Mouse (Mus musculus) heart, postnatal 0 days (tissue): ENCODE results near the gene Atp2a1. TPM values are rescaled to one million over a fixed set of nuclear protein-coding genes. Genes with fewer than 3 reads are reported as not detected.

Experiments
- ATAC-seq: fragments of 200-750 bp; cut with Nextera tagmentation; 2 replicates; pipeline ENCODE4 v1.8.0; 2017; ENCODE audit warnings: low read depth, moderate number of reproducible peaks, moderate library complexity; ENCODE audit not compliant: insufficient read depth
- DNase-seq: peaks from one replicate; pipeline ENCODE4 v3.0.0-alpha.2; 2016; ENCODE audit warnings: low spot score
- H3K27ac ChIP-seq: fragments of 300-500 bp; sonication (generic); 2 replicates; pipeline ENCODE4 v1.5.1; 2014; ENCODE audit warnings: low read depth, mild to moderate bottlenecking
- H3K27me3 ChIP-seq: fragments of 300-500 bp; sonication (generic); 2 replicates; pipeline ENCODE4 v1.6.1; 2014; ENCODE audit warnings: low read length, mixed read lengths; ENCODE audit not compliant: control insufficient read depth, insufficient read depth
- H3K36me3 ChIP-seq: fragments of 300-500 bp; sonication (generic); replicated peaks from 2 replicates; pipeline ENCODE4 v1.6.1; 2014; ENCODE audit warnings: low read length, mixed read lengths; ENCODE audit not compliant: control insufficient read depth, insufficient read depth
- H3K4me1 ChIP-seq: fragments of 300-500 bp; sonication (generic); 2 replicates; pipeline ENCODE4 v1.6.1; 2014; ENCODE audit warnings: antibody characterized with exemption; ENCODE audit not compliant: control insufficient read depth, insufficient read depth
- H3K4me2 ChIP-seq: fragments of 300-500 bp; sonication (generic); 2 replicates; pipeline ENCODE4 v1.6.1; 2014; ENCODE audit warnings: low read depth, mild to moderate bottlenecking, low read length, moderate library complexity
- H3K4me3 ChIP-seq: fragments of 300-500 bp; sonication (generic); 2 replicates; pipeline ENCODE4 v1.5.1; 2014; ENCODE audit warnings: low read depth, low read length
- H3K9ac ChIP-seq: fragments of 300-500 bp; sonication (generic); replicated peaks from 2 replicates; pipeline ENCODE4 v1.6.1; 2014; ENCODE audit warnings: low read depth, low read length, mixed read lengths
- H3K9me3 ChIP-seq: fragments of 300-500 bp; sonication (generic); replicated peaks from 2 replicates; pipeline ENCODE4 v1.6.1; 2016; ENCODE audit warnings: low read length; ENCODE audit not compliant: control insufficient read depth
- CTCF ChIP-seq: IDR thresholded peaks from 2 replicates; pipeline ENCODE4 v1.5.1; 2016; ENCODE audit warnings: antibody characterized with exemption, control low read depth, low read depth
- EP300 ChIP-seq: IDR thresholded peaks from 2 replicates; pipeline ENCODE4 v1.6.1; 2016; ENCODE audit warnings: antibody characterized with exemption, low read depth
- WGBS: fragments of 180-500 bp; shearing (Covaris S2); extraction: QIAGEN DNeasy Blood & Tissue Kit; methylation state at CpG from one replicate; pipeline ENCODE4 v1.1.7; 2014; 5-methylcytosine and 5-hydroxymethylcytosine counted together
- polyA plus RNA-seq: library from polyadenylated mRNA; unstranded; fragments of >200 nt; fragmentation: Nextera tagmentation; extraction: Ambion mirVana; gene quantifications from 2 replicates; pipeline ENCODE4 v1.2.1, GENCODE M21; 2015
- total RNA-seq: library from RNA; depleted of rRNA; stranded (reverse); fragments of >200 nt; gene quantifications from 2 replicates; pipeline ENCODE4 v1.2.3, GENCODE M21; 2014; ENCODE audit warnings: low replicate concordance

Gene Atp2a1
- total and polyA plus RNA-seq, 2 experiments from 2014 or later, result 0.40 to 0.92 TPM

- Histone ChIP-seq H3K4me1 (no peaks in the 10 kb centered on the region), H3K27me3 (no peaks in the 10 kb centered on the region), H3K9me3 (no peaks in the 10 kb centered on the region), H3K4me3 (no peak overlapping the region), H3K4me2 (no peak overlapping the region), H3K36me3 (peaks cover 45% of the 10 kb centered on the region), H3K27ac (no peak overlapping the region), H3K9ac (no peak overlapping the region)
- no peak for TF ChIP-seq CTCF
- TF ChIP-seq EP300, result no peak
- WGBS, result 79% methylated on average over 9 of the region's 9 CpGs
- DNase-seq (no peak), ATAC-seq (no peak)
Measured at GRCm38 (mm10) chr7:126440134-126440533, 22.8 kb downstream of the Atp2a1 start.

- peak; percentile 67 for ATAC-seq
- H3K4me1 ChIP-seq, result no peaks in the 10 kb centered on the region
- TF ChIP-seq CTCF (peak; percentile 92), EP300 (no peak)
- no peak overlapping the region for H3K4me3 ChIP-seq
- WGBS, result 16% methylated on average over 8 of the region's 8 CpGs
- H3K27ac ChIP-seq, result no peak overlapping the region
- no peaks in the 10 kb centered on the region for H3K9me3 ChIP-seq
- no peaks in the 10 kb centered on the region for H3K27me3 ChIP-seq
- peak; percentile 68 for DNase-seq
- no peak overlapping the region for H3K4me2 ChIP-seq
- H3K36me3 ChIP-seq, result peaks cover 45% of the 10 kb centered on the region
- H3K9ac ChIP-seq, result no peak overlapping the region
Measured at GRCm38 (mm10) chr7:126436851-126437250, 26.1 kb downstream of the Atp2a1 start.

- Histone ChIP-seq H3K27ac (no peak overlapping the region), H3K9ac (no peak overlapping the region), H3K9me3 (no peaks in the 10 kb centered on the region), H3K4me1 (no peaks in the 10 kb centered on the region), H3K27me3 (no peaks in the 10 kb centered on the region), H3K4me3 (no peak overlapping the region), H3K4me2 (no peak overlapping the region), H3K36me3 (peaks cover 47% of the 10 kb centered on the region; the same call in 1 of the 2 replicates)
- no peak for TF ChIP-seq EP300
- no peak for TF ChIP-seq CTCF
- ATAC-seq (no peak), DNase-seq (no peak)
- WGBS, result 81% methylated on average over 3 of the region's 3 CpGs
Measured at GRCm38 (mm10) chr7:126435801-126436200, 27.1 kb downstream of the Atp2a1 start.

GRCm38 (mm10) chr7:126434726-126435125, 28.2 kb downstream of the Atp2a1 start:
- H3K4me3 ChIP-seq, result no peak overlapping the region
- ATAC-seq (no peak), DNase-seq (no peak)
- peaks cover under 1% of the 10 kb centered on the region for H3K4me1 ChIP-seq
- H3K4me2 ChIP-seq, result no peak overlapping the region
- no peak overlapping the region for H3K27ac ChIP-seq
- H3K9me3 ChIP-seq, result no peaks in the 10 kb centered on the region
- peaks cover 40% of the 10 kb centered on the region; the same call in 1 of the 2 replicates for H3K36me3 ChIP-seq
- no peak for TF ChIP-seq EP300
- H3K9ac ChIP-seq, result no peak overlapping the region
- H3K27me3 ChIP-seq, result no peaks in the 10 kb centered on the region
- WGBS, result 85% methylated on average over 7 of the region's 7 CpGs

DNA sequence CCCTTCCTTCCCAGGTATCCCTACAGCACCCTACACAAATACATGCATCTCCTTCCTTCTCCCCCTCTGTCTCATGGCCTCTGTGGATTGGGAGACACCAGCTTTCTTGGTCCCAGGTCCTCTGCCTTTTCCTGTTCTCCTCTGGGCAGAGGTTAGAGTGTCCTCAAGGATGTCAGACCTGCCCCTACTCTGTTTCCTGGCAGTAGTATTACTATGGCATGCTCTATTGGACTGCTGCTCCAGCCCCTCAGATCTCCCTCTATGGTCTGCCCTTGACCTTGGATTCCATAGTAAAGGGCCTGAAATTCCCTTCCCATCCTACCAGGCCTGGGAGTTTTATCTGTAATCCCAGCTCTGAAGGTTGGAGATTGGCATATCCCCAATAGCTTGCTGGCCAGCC, 32.7 kb downstream of the Atp2a1 start:
- no peak overlapping the region for H3K9ac ChIP-seq
- no peak overlapping the region for H3K27ac ChIP-seq
- DNase-seq (no peak), ATAC-seq (no peak)
- H3K36me3 ChIP-seq, result peaks cover 26% of the 10 kb centered on the region; the same call in 1 of the 2 replicates
- TF ChIP-seq EP300 (no peak), CTCF (no peak)
- H3K9me3 ChIP-seq, result 0 out of 2 replicates have a peak, but pooled peaks cover 5% of the 10 kb centered on the region
- no peaks in the 10 kb centered on the region for H3K27me3 ChIP-seq
- no peak overlapping the region for H3K4me2 ChIP-seq
- H3K4me1 ChIP-seq, result peaks cover 11% of the 10 kb centered on the region
- no peak overlapping the region for H3K4me3 ChIP-seq

DNA sequence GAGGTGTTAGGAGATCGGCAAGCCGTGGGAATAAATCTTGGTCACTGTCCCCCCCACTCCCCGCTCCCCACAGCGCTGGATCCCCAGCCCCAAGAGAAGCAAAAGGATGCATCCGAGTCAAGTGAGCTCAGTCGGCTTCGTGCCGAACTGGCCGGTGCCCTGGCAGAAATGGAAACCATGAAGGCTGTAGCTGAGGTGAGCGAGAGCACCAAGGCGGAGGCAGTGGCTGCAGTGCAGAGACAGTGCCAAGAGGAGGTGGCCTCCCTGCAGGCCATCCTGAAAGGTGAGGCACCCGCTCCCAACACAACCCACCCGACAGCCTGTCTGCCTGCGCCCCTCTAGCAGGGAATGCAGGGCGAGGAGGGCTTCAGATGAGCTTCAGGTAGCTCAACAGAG, 33.4 kb downstream of the Atp2a1 start:
- ATAC-seq (peak; percentile 7), DNase-seq (no peak)
- peak overlapping the region; percentile 74 for H3K4me2 ChIP-seq
- peak overlapping the region; percentile 34; the same call in 1 of the 2 replicates for H3K27ac ChIP-seq
- H3K36me3 ChIP-seq, result 0 out of 2 replicates have a peak, but pooled peaks cover 21% of the 10 kb centered on the region
- H3K9ac ChIP-seq, result peak overlapping the region; percentile 61
- peak overlapping the region; percentile 76 for H3K4me3 ChIP-seq
- WGBS, result 33% methylated on average over 15 of the region's 15 CpGs
- H3K9me3 ChIP-seq, result 0 out of 2 replicates have a peak, but pooled peaks cover 5% of the 10 kb centered on the region
- H3K4me1 ChIP-seq, result peaks cover 11% of the 10 kb centered on the region
- no peaks in the 10 kb centered on the region for H3K27me3 ChIP-seq
- TF ChIP-seq CTCF (no peak), EP300 (no peak)
